Mouse (Mus musculus) retina, postnatal 1 day (tissue): ENCODE measurements around the gene Nfix.

Experiments used
- DNase-seq: peaks from one replicate; pipeline ENCODE4 v3.0.0-alpha.2; 2012

The Nfix gene

DNA sequence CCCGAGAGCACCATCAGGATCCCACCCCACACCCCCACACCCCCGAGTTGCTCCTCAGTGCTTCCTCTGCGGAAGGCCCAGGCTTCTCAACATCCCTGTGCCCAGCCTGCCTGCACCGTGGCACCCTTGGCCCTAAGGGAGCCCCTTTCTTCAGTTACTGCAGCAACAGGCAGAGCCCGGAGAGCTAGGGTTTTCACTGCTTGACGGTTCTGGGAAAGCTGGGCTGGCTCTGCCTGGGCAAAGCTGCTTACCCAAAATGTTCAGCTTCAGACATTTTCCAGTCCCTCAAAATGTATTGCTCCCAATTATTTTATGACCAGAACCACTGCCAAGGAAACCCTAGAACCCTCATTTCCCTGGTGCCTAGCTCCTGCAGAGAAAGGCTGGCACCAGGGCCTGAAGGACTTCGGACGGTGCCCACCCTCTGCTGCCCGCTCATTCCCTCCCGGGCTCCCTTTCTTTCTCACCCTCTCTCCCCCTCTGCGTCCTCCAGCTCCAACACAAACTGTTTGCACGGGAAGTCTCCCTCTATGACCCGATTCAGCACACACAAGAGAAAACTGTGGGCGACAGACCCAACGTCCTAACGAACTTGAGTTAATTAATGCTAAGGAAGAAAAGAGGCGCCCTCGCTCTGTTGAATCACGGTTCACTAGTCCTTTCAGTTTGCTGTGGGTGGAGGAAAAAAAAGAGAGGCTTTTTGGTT, 20.5 kb downstream of the Nfix start:
- peak; percentile 79 for DNase-seq

DNA sequence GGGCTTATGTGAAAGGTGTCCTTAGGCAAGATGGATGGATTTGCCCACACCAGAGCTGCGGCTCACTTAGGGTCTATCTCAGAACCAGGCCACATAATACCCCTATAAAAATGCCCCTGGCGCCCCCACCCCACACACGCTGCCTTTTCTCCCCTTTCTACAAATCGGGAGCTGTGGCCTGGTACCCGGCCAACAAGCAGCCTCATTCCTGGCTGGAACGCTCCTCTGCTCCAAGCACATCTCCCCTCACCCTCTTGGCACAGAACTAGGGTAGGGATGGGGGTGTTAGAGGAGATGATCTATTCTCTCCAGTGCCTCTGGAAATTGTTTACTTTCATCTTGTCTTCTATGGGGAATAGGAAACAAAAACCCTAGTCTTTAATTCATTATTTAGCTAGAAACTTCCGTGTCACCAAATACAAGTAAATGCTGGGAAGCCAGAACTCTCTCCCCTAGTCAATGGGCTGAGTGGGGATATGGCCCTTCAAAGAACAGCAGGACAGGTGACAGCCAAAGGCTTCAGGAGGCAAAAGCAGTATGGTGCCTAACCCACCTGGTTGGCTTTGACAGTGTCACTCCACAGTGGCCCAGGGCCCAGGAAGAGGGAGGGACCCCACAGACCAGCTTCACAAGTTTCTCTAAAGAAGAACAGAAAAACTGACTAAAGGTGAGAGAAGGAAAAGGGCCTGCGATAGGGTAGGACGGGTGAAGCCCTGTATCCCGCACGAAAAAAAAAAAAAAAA, 21.3 kb downstream of the Nfix start:
- DNase-seq = no peak

DNA sequence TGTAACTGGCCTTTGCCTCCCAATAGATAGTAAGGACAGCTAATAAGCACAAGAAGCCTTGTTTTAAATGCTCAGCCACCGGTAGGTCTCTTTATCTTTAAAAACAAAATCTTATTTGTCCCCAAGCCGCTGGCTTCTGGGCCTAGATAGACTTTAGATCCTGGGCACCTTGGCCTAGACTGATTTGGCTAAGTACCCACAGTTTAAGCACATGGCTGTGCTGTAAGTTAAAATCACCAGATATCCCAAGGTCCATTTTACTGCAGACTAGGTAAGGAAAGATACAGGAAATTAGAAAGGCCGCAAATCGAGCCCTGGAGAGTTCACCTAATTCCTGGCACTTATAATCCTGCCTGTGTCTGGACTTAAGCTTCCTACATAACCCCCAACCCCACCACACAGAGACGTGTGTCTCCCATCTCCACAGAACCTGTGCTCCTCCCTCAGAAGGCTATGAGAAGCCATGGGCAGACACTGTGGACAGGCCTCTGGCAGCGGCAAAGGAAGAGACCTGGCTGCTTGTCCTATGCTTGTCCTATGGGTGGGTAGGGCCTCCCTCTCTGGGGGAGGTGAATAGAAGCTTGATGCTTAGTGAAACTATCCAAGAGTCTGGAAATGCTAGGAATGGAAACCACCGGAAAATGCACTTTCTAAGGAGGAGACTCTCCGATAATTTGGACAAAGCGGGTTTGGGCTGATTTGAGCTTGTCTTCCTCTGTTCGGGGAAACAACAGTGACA, 22.1 kb downstream of the Nfix start:
- no peak for DNase-seq

DNA sequence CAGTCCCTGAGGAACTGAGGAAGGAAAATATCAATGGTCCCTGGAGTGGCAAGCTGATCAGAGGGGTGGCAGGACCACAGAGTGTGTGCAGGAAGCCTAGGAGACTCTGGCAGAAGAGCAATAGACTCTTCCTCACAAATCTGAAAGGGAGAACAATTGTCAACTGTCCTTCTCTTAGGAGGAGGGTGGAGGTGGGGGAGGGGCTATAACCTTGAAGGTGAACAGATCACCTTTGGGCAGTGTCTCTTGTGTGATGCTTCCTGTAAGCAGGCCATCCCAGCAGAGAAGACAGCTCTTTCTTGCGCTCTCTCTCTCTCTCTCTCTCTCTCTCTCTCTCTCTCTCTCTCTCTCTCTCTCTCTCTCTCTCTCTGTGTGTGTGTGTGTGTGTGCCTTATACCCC, 23.6 kb downstream of the Nfix start:
- DNase-seq = no peak

DNA sequence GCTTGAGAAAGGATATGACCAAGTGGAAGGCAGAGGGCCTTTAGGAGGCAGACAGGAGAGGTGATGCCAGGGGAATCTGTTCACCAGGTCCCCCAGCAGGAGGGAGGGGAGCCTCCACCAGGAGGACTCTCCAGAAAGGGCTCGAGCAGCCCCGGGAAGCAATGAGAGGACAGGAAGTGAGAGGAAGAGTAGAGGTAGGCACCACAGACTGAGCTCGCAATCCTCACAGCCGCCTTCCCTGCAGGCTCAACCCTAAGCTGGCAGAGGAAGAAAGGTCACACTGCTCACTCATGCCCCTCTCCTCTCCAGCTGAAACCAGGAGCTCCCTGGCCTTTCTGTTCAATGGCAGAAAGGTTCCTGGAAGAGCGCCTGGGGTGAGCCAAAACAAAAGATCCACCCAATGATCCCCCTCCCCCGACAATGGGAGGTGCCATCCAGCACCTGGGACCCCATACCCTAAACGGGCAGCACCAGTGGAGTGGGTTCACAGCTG, 24.5 kb downstream of the Nfix start:
- no peak for DNase-seq

DNA sequence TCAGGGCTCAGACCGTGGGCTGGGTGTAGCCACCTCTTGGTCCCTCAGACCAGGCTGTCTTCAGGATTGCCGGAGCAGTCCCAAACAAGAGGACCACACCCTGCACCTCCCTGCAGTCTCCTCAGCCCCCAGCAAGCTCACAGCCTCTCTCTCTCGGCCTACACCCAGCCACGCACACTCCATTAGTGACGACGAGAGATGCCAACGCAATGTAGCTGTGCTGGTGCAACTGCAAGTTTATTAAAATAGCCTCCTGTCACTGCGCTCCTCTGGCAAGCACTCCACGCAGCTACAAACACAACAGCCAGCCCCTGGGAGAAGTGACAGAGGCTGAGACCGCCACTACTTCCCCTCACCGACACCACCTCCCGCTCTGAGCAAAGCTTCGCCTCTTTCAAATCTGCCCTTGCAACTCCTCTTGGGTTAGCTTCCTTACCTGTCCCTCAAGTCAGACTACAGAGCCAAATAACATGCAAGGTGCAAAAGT, 25.0 kb downstream of the Nfix start:
- no peak for DNase-seq

DNA sequence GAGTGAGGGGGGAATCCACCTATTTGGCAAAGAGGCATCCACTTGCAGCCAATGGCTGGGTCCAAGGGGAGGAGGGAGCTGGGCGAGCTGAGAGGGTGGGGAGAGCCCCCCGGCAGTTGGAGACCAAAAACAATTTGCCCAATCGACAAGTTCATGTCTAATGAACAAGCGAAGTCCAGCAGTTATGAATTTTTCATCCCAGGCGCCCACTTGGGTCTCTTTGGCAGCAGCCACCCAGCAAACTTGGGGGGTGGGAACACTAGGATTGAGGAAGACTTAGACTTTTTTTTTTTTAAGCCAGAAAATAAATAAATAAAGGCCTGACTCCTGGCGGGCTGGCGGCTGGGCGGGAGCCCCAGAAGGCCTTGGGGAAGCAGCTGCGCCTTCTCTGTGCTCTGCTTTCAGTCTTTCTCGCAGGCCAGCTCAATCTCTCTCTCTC, 25.7 kb downstream of the Nfix start:
- peak; percentile 90 for DNase-seq

DNA sequence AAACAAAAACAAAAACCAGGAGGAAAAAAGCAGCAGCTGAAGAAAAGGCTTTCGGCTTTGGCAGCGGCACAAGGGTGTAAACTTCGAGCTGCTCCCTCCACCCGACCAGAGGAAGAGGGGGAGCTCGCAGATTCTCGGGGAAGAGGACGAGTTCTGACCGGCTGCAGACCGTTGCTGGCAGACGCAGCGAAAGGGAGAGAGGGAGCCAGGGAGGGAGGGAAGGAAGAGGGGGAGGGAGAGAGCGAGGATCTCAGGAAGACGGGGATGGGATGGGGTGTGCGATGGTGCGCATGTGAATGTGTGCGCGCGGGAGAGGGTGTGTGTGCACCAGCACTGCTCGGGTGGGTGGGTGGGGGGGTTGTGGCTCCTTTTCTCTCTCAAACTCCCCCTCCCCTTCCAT, 26.3 kb downstream of the Nfix start:
- DNase-seq = peak; percentile 93

DNA sequence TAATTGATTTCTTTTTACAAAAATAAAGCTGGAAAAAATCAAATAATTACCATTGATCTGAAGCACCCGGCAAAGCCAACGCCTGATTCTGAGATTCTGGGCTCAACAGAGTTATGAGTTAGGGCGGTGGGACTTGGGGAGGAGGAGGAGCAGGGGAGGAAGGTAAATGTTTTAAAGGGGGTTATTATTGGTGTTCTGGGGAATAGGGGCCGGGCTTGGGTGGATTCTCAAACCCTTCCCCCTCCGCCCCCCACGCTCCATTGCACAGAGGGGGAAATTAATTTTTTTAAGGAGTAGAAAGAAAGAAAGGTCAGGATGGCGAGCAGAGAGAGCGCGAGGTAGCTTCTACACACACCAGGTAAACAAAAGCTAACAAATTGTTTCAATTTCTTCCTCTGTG, 26.8 kb downstream of the Nfix start:
- DNase-seq = no peak

DNA sequence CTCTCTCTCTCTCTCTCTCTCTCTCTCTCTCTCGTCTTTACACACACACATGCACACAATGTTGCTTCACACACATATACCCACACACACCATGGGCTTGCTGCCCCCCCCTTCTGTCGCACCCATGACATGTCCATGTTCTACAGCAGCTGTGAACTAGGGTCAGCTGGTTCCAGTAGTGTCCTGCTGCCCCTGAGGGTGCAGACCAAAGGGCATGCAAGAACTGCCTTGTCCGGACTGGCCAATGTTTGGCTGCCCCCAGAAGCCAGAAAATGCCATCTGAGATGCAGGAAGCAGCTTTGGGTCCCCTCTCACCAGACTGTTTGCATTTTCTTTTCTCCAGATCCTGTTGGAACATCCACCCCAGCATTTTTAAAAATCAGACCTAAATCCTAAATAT, 27.5 kb downstream of the Nfix start:
- no peak for DNase-seq

DNA sequence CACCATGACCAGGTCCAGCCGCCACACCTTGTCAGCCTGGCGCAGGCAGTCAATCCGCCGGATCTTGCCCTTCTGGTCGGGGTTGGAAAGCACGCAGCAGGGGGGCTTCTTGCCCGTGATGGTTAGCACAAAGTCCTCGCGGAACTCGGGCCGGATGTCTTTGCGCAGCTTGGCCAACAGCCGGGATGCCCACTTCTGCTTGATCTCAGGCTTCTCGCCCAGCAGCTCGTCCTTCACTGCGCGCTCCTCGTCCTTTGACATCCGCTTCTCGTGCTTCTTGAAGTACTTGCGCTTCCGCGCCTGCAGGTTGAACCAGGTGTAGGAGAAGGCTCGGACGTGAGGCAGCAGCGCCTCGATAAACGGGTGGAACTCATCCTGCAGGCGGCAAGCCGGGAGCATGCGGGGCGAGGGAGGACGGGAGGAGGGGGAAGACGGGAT, 28.2 kb downstream of the Nfix start:
- DNase-seq = peak; percentile 49

DNA sequence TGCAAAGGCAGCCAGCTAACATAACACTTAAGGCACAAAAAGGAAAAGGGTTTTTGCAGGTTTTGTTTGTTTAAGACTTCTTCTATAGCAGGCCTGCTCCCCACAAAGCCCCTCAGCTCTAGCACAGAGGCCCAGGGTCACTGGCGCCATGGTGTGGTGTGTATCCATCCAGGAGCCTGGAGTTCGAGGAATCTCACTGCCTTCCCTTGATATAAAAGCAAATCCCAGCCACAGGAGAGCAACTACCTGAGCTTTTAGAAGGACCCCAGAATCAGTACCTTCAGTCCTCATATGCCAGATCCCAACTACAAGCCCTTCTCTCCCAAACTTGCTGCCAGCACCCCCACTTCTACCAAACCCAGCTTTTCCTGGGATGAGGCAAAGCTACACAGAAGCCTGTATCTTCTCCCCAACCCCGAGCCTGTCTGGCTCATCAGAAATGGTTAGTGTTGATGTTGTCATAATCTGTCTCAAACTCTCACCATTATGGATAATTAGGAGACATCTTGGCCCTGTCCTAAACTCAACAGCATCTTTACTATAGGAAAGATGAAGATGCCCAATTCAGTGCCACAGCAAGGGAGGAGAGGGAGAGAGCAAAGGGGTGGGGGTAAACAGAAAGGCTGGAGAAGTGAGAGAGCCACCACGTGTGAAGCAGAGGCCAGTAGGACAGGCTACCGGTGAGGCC, 29.0 kb downstream of the Nfix start:
- DNase-seq = no peak

DNA sequence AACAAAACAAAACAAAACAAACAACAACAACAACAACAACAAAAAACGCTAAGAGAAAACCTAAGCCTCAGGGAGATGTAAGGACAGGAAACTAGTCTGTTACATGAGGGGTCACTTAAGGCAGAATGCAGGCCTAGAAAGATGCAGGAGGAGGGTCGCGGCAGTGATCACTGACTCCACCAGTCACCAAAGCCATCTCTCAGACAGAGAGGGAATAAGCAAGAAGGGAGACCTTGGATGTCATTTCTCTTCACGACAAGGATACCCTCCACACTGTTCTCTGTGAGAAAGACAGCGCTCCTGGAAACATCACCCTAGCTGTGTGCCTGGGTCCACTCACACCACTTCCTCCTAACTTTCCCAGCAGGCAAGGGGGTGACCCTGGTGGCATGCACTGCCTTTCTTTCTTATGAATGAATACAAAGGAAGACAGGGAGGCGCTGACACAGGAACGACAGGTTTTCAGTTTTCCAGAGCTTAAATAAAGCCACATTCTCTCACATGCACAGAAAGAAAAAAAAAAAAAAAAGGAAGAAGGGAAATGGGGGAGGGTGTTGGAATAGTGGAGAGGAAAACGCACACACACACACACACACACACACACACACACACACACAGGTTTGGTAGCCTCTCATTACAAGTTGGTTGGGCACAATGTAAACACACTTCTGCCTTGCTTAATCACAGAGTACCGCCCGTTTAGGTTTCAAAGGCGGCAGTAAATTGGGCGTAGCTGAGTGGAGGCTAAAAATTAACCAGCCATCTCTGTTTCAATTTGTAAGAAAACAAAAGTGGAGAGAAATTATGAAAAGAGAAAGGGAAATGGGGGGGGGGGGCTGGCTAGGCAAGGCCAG, 29.8 kb downstream of the Nfix start:
- peak; percentile 57 for DNase-seq

DNA sequence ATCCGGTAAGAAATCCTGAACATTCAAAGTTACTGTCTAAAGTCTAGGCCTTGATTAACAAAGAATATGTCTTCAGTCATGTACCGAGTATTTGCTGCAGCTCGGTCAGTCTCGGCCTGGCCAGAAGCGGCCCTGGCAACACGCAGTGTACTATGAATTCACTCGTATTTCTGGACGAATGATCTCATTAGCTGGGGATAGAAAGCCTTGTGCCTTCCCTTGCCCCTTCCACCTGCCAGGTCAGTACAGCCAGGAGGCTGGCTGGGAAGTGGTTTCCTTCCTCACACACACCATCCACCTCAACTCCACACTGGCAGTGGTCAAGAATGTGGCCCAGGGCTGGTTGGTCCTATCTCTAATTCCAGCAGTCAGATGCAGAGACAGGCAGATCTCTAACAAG, 30.8 kb downstream of the Nfix start:
- no peak for DNase-seq

DNA sequence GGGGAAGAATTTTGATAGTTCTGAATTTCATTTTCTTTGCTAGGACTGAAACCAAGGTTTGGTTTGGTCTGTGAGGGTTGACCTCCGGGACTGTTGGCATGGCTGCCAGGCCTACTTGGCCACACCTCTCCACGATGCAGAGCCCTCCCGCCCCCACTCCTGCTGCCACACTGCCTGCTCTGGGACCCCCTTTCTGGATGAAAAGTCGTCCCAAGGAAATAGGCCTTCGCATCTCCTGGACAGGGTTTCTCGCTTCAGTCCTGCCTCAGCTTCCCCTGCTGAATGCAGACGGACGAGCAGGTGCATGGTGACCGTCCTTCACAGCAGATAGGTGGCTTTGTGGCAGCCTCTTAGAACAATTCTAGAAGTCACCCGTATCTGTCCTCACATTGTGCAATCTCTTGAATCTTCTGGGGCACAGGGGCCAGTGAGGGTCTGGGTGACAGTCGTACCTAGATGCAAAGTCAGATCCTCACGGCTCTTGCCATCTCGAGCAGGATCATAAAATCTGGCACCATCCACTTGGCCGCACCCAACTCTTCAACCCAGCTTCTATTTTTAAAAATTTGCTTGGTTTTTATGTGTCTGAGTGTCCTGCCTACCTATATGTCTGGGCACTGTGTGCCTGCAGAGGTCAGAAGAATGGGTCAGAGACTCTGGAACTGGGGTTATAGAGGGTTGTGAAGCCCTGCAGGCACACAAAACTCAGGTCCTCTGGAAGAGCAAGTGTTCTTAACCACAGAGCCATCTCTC, 31.6 kb downstream of the Nfix start:
- DNase-seq = no peak

DNA sequence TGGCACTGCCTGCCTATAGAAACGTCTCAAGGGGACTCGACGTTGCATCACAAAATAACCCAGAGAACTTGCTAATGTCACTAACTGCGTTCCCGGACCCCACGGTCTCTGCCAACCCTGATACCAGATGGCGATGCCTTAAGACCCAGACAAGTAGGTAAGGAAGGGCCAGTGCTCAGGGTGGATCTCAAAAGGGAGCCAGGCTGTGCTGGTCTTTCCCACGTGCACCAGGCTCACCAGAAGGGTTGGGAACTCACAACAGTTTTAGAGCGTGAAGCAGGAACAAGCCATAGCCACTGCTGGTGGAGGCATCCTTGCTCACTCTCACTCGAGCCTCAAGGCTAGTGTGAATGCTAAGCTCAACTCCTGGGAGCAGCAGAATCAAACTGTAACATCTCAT, 32.9 kb downstream of the Nfix start:
- DNase-seq = no peak

DNA sequence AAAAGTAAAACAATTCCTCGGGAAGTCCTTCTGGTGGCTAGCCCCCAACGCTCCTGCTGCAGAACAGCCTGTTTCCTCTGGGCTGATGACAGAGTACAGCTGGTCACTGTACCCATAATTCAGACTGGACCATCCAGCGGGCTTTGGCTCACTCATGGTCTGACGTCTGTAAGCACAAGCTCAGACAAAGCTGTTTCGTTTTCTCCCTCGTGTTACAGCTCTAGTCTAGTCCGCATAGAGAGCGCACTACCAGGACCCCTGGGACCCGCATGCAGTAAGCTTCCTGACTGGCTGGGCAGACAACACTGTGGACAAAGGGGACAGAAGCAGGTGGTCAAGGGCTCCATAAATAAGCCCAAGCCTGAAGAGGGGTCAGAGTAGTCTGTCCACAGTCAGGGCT, 33.7 kb downstream of the Nfix start:
- DNase-seq = no peak

DNA sequence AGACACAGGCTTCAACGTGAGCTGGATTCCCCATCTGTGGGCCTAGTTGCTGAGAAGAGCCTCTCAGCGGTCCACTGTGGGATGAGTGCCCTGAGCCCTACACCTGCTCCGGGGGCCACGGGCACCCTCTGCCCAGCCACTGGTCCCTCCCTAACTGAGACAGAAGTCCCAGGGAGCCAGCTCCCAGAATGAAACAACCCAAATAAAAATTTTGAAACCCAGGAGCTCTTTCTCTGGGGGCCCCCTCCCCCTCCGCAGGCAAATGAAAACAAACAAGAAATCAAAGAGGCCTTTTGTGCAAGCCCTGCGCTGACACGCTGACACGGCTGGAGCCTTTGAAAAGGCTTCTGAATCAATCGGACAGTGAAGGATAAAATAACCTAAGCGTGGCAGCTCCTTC, 34.5 kb downstream of the Nfix start:
- peak; percentile 48 for DNase-seq

DNA sequence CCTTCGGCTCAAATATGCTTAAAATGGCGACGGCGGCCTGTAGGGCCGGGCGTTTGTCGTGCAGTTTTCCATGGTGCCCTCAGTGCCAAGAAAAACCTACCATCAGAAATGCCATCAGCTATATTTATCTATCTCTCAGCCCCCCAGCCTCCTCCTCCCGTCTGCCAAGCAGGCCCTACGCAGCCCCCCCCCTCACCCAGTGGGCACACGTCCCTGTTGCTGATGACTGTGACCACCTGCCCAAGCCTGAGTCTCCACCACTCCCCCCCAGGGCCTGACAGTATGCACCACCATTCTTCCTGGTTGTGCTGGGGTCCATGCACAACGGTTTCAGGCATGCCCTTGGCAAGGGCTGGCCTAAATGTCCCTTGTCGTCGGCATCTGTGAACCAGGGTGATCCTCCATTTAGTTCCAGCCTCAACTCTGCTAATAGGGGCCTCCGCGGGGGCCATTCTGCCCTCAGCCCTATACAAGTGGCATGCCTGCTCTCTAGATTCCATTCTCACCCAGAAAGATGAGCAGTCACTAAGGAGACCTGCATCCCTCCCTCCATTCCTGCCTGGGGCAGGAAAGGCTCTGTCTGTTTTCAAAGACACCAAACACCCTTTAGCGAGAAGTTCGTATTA, 35.2 kb downstream of the Nfix start:
- DNase-seq = no peak

DNA sequence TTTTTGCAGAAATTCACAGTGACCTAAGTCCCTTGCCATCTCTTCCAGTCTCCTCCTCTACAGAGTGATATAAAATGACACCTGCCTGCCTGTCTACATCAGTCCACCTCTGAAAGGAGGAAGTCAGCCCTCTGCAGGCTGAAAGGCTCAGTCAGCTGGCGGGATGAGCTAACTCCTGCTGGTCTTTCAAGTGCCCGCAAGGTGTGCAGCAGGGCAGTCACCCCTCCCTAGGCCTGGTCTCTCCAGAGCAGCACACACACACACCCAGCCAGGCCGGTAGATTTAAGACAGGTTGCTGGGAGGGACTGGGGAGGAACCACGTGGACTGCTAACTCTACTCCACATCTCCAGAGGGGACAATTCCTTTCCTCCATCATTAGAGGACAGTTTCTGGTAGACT, 36.0 kb downstream of the Nfix start:
- DNase-seq = no peak

DNA sequence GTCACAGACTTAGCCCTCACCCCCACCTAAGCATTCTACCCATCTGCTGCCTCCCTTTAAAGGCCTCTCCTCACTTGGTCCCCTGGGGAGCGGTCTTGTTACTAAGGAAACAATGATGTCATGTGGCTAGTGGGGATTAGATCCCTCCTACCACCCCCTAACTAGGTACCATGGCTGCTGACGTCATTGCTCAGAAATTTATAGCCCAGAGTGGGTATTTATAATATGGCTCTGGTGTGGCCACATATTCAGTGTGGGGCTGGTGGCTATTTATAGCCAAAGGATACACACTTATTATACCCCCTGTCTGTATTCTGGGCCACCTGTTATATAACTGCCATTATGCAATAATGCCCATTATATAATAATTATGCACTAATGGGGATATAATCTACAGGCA, 39.2 kb downstream of the Nfix start:
- peak; percentile 44 for DNase-seq
